In genomic region chr14:50802843-50803562, GRCm38 (mm10) we compare ENCODE assay signal across 11 mouse cellular contexts. TPM values are rescaled to one million over a fixed set of nuclear protein-coding genes. Genes with fewer than 3 reads are reported as not detected.
DNase-seq lines count a peak whose midpoint lies in the region; ATAC-seq and TF ChIP-seq lines count a peak whose summit lies in the region.
"Had no signal": no experiment of that assay in that cellular context is flagged by ENCODE, and none has a peak within 500 bp of the region (broad histone marks: within the 10 kb centered on the region; RNA-seq: fewer than 3 reads in every experiment).

No protein-coding gene starts in this region.

- no peak for ATAC-seq in forebrain, embryonic 14.5 days
- ATAC-seq in forebrain, embryonic 12.5 days (ENCODE audit: low FRiP score), result no peak
- no peak for ATAC-seq in liver, postnatal 0 days
- no peak for ATAC-seq in liver, embryonic 11.5 days (replicated peaks; ENCODE audit: low FRiP score)
- ATAC-seq in embryonic facial prominence, embryonic 14.5 days (ENCODE audit: low read depth), result no peak

- no peak for TF ChIP-seq RAD21 in MEL (IDR thresholded peaks at IDR 0.05; ENCODE audit: low read depth, low read length)

- no peak overlapping the region for H3K4me3 ChIP-seq in forebrain, embryonic 14.5 days (ENCODE audit: low read depth, low read length)
- no peak overlapping the region for H3K4me3 ChIP-seq in forebrain, embryonic 12.5 days (replicated peaks)
- H3K4me3 ChIP-seq in liver, postnatal 0 days (ENCODE audit: low read depth, low read length), result no peak overlapping the region
- H3K4me3 ChIP-seq in liver, embryonic 11.5 days (ENCODE audit: low read depth, low read length), result no peak overlapping the region
- peak overlapping the region; percentile 86 to 97 for H3K4me3 ChIP-seq in MEL (ENCODE audit: control insufficient read depth in 1 of 2, insufficient read depth in 1 of 2, low read depth in 2 of 2, low read length in 2 of 2)
- no peak overlapping the region for H3K4me3 ChIP-seq in embryonic facial prominence, embryonic 14.5 days (ENCODE audit: low read depth, low read length)
- H3K4me3 ChIP-seq: embryonic facial prominence, embryonic 13.5 days; heart, embryonic 10.5 days had no signal

- no peak overlapping the region for H3K4me2 ChIP-seq in forebrain, embryonic 14.5 days (ENCODE audit: low read length)
- H3K4me2 ChIP-seq in forebrain, embryonic 12.5 days, result no peak overlapping the region
- H3K4me2 ChIP-seq in liver, postnatal 0 days (ENCODE audit: low read depth, low read length), result no peak overlapping the region
- no peak overlapping the region for H3K4me2 ChIP-seq in liver, embryonic 11.5 days
- no peak overlapping the region for H3K4me2 ChIP-seq in embryonic facial prominence, embryonic 14.5 days (ENCODE audit: low read depth, low read length)
- H3K4me2 ChIP-seq: embryonic facial prominence, embryonic 13.5 days had no signal

- WGBS in forebrain, embryonic 14.5 days, result 60% methylated on average over 4 of the region's 4 CpGs
- 60% methylated on average over 4 of the region's 4 CpGs for WGBS in forebrain, embryonic 12.5 days
- 60% methylated on average over 4 of the region's 4 CpGs for WGBS in liver, postnatal 0 days (ENCODE audit: insufficient replicate concordance)
- WGBS in liver, embryonic 11.5 days, result 57% methylated on average over 4 of the region's 4 CpGs
- WGBS in embryonic facial prominence, embryonic 14.5 days, result 57% methylated on average over 4 of the region's 4 CpGs

- H3K4me1 ChIP-seq in forebrain, embryonic 14.5 days (ENCODE audit: control insufficient read depth, insufficient read depth, low read length), result no peaks in the 10 kb centered on the region
- H3K4me1 ChIP-seq in forebrain, embryonic 12.5 days, result peaks cover 3% of the 10 kb centered on the region; the same call in 1 of the 2 replicates
- H3K4me1 ChIP-seq in liver, postnatal 0 days (ENCODE audit: insufficient read depth), result peaks cover 3% of the 10 kb centered on the region; the same call in 1 of the 2 replicates
- H3K4me1 ChIP-seq in liver, embryonic 11.5 days (replicated peaks; ENCODE audit: control insufficient read depth, insufficient read depth, low read length), result no peaks in the 10 kb centered on the region; the same call in 1 of the 2 replicates
- H3K4me1 ChIP-seq in MEL (ENCODE audit: control insufficient read depth in 1 of 2, insufficient read depth in 2 of 2, low read length in 2 of 2), result peaks cover 0 to 12% of the 10 kb centered on the region in 2 experiments; a peak in 2 of 4 replicates
- H3K4me1 ChIP-seq in embryonic facial prominence, embryonic 14.5 days (ENCODE audit: control insufficient read depth, insufficient read depth, low read length), result no peaks in the 10 kb centered on the region
- H3K4me1 ChIP-seq: heart, embryonic 10.5 days had no signal

- no peak overlapping the region for H3K9ac ChIP-seq in forebrain, embryonic 14.5 days (ENCODE audit: low read length)
- no peak overlapping the region for H3K9ac ChIP-seq in forebrain, embryonic 12.5 days
- no peak overlapping the region for H3K9ac ChIP-seq in liver, postnatal 0 days (replicated peaks)
- no peak overlapping the region for H3K9ac ChIP-seq in liver, embryonic 11.5 days (ENCODE audit: low read depth, low read length)
- H3K9ac ChIP-seq in MEL (ENCODE audit: control insufficient read depth, low read depth, low read length, poor library complexity, severe bottlenecking), result peak overlapping the region; percentile 97
- H3K9ac ChIP-seq in embryonic facial prominence, embryonic 14.5 days (ENCODE audit: low read depth, low read length), result no peak overlapping the region
- H3K9ac ChIP-seq: embryonic facial prominence, embryonic 13.5 days had no signal

- peak; percentile 67 for TF ChIP-seq CTCF in liver, postnatal 0 days (IDR thresholded peaks at IDR 0.05; ENCODE audit: low read depth)
- TF ChIP-seq CTCF in MEL (IDR thresholded peaks at IDR 0.05 in 2 of 3, conservative IDR thresholded peaks at IDR 0.05 in 1 of 3; ENCODE audit: control insufficient read depth in 1 of 3, insufficient read depth in 1 of 3, low read depth in 2 of 3, low read length in 3 of 3, poor library complexity in 1 of 3, severe bottlenecking in 1 of 3), result peak in 2 of 3 experiments; percentile 38 to 53; a peak in 3 of 6 replicates

- TF ChIP-seq POLR2A in MEL (IDR thresholded peaks at IDR 0.05; ENCODE audit: control insufficient read depth in 1 of 2, insufficient read depth in 1 of 2, low read depth in 1 of 2, low read length in 2 of 2, poor library complexity in 1 of 2), result peak in 1 of 2 experiments; percentile 14; a peak in 1 of 4 replicates

- H3K27ac ChIP-seq in forebrain, embryonic 14.5 days (ENCODE audit: low read depth, low read length), result no peak overlapping the region
- no peak overlapping the region for H3K27ac ChIP-seq in forebrain, embryonic 12.5 days
- no peak overlapping the region for H3K27ac ChIP-seq in liver, postnatal 0 days (ENCODE audit: low read depth)
- no peak overlapping the region for H3K27ac ChIP-seq in liver, embryonic 11.5 days (ENCODE audit: low read depth, low read length)
- peak overlapping the region; percentile 58 for H3K27ac ChIP-seq in MEL (ENCODE audit: control insufficient read depth, low read depth, low read length)
- H3K27ac ChIP-seq in embryonic facial prominence, embryonic 14.5 days (replicated peaks; ENCODE audit: low read depth, low read length), result no peak overlapping the region
- H3K27ac ChIP-seq: embryonic facial prominence, embryonic 13.5 days; heart, embryonic 10.5 days; macrophage had no signal

- no peak for TF ChIP-seq EP300 in liver, postnatal 0 days (IDR thresholded peaks at IDR 0.05; ENCODE audit: low read depth)
- TF ChIP-seq EP300 in MEL (IDR thresholded peaks at IDR 0.05; ENCODE audit: low read depth in 1 of 2, low read length in 2 of 2), result no peak

- H3K9me3 ChIP-seq in forebrain, embryonic 14.5 days (replicated peaks; ENCODE audit: control insufficient read depth, low read length), result no peaks in the 10 kb centered on the region
- no peaks in the 10 kb centered on the region for H3K9me3 ChIP-seq in forebrain, embryonic 12.5 days
- no peaks in the 10 kb centered on the region for H3K9me3 ChIP-seq in liver, postnatal 0 days (ENCODE audit: low read length)
- no peaks in the 10 kb centered on the region for H3K9me3 ChIP-seq in liver, embryonic 11.5 days (ENCODE audit: control insufficient read depth, low read length)
- H3K9me3 ChIP-seq in MEL (replicated peaks; ENCODE audit: insufficient read depth, low read length), result no peaks in the 10 kb centered on the region
- no peaks in the 10 kb centered on the region for H3K9me3 ChIP-seq in embryonic facial prominence, embryonic 14.5 days (ENCODE audit: control insufficient read depth, low read length)
- H3K9me3 ChIP-seq: embryonic facial prominence, embryonic 13.5 days; heart, embryonic 10.5 days had no signal

- H3K79me2 ChIP-seq in MEL (ENCODE audit: control insufficient read depth, insufficient read depth, low read length, poor library complexity), result peaks cover 55% of the 10 kb centered on the region

- peak; percentile 49 for DNase-seq in forebrain, embryonic 14.5 days (ENCODE audit: low spot score)
- DNase-seq in liver, postnatal 0 days, result no peak
- DNase-seq in liver, embryonic 11.5 days (ENCODE audit: low spot score), result no peak
- DNase-seq in MEL (ENCODE audit: low read depth, low spot score), result peak; percentile 79
- peak; percentile 33 for DNase-seq in embryonic facial prominence, embryonic 14.5 days (ENCODE audit: low spot score)
- DNase-seq in yolk sac, embryonic 10.5 days (ENCODE audit: low spot score), result no peak
- DNase-seq in testis, postnatal 10 days (ENCODE audit: low spot score), result no peak

- no peaks in the 10 kb centered on the region for H3K36me3 ChIP-seq in forebrain, embryonic 14.5 days (ENCODE audit: control insufficient read depth, insufficient read depth, low read length)
- no peaks in the 10 kb centered on the region for H3K36me3 ChIP-seq in forebrain, embryonic 12.5 days (replicated peaks)
- no peaks in the 10 kb centered on the region for H3K36me3 ChIP-seq in liver, postnatal 0 days (replicated peaks; ENCODE audit: insufficient read depth, low read length)
- no peaks in the 10 kb centered on the region for H3K36me3 ChIP-seq in liver, embryonic 11.5 days (ENCODE audit: control insufficient read depth, insufficient read depth, low read length)
- H3K36me3 ChIP-seq in MEL (ENCODE audit: control insufficient read depth in 1 of 2, insufficient read depth in 2 of 2, low read length in 2 of 2), result peaks cover 14 to 29% of the 10 kb centered on the region in 2 experiments
- no peaks in the 10 kb centered on the region for H3K36me3 ChIP-seq in embryonic facial prominence, embryonic 14.5 days (ENCODE audit: control insufficient read depth, insufficient read depth, low read length)
- H3K36me3 ChIP-seq: embryonic facial prominence, embryonic 13.5 days; heart, embryonic 10.5 days had no signal

- no peaks in the 10 kb centered on the region for H3K27me3 ChIP-seq in forebrain, embryonic 14.5 days (replicated peaks; ENCODE audit: control insufficient read depth, insufficient read depth, low read length)
- no peaks in the 10 kb centered on the region for H3K27me3 ChIP-seq in forebrain, embryonic 12.5 days
- no peaks in the 10 kb centered on the region for H3K27me3 ChIP-seq in liver, postnatal 0 days (ENCODE audit: insufficient read depth, low read length)
- no peaks in the 10 kb centered on the region for H3K27me3 ChIP-seq in liver, embryonic 11.5 days (replicated peaks; ENCODE audit: control insufficient read depth, insufficient read depth, low read length)
- no peaks in the 10 kb centered on the region for H3K27me3 ChIP-seq in MEL (ENCODE audit: control insufficient read depth in 1 of 2, insufficient read depth in 2 of 2, low read length in 2 of 2)
- H3K27me3 ChIP-seq in embryonic facial prominence, embryonic 14.5 days (replicated peaks; ENCODE audit: control insufficient read depth, insufficient read depth, low read length), result no peaks in the 10 kb centered on the region
- H3K27me3 ChIP-seq: embryonic facial prominence, embryonic 13.5 days had no signal

RNA-seq across cellular contexts. Expression of gene Ccnb1ip1, which starts 4.5 kb away (rescaled TPM):
- 0.11 TPM in 1 of 2 replicates, not detected in the other for polyA plus RNA-seq in forebrain, embryonic 14.5 days (2014; fragmentation: Nextera tagmentation; extraction: Ambion mirVana)
- not detected in 2 replicates for polyA plus RNA-seq in forebrain, embryonic 12.5 days (2016; fragmentation: Nextera tagmentation; extraction: Ambion mirVana)
- not detected in 2 replicates for polyA plus RNA-seq in liver, postnatal 0 days (2015; fragmentation: Nextera tagmentation; extraction: Ambion mirVana)
- polyA plus RNA-seq in liver, embryonic 11.5 days (2014; fragmentation: Nextera tagmentation; extraction: Ambion mirVana), result not detected in 2 replicates
- 23.3 and 28.3 TPM in 2 replicates for total RNA-seq in MEL (2012; rRNA removed)
- 10 to 100 TPM in 1 of 2 experiments, not detected in 1; 27.6 TPM for polyA plus RNA-seq in MEL (2012; ENCODE audit: insufficient read depth in 1 of 2, insufficient read length in 2 of 2, low read depth in 1 of 2, low replicate concordance in 2 of 2, missing spikeins in 1 of 2)
- polyA plus RNA-seq in embryonic facial prominence, embryonic 14.5 days (2014; fragmentation: Nextera tagmentation; extraction: Ambion mirVana), result not detected in 2 replicates
- polyA plus RNA-seq: embryonic facial prominence, embryonic 13.5 days; heart, embryonic 10.5 days; macrophage had no signal

RNA-seq across cellular contexts. Expression of gene Parp2, which starts 4.6 kb away (rescaled TPM):
- polyA plus RNA-seq in forebrain, embryonic 14.5 days (2014; fragmentation: Nextera tagmentation; extraction: Ambion mirVana), result 58.7 and 60.9 TPM in 2 replicates
- polyA plus RNA-seq in forebrain, embryonic 12.5 days (2016; fragmentation: Nextera tagmentation; extraction: Ambion mirVana), result 58.9 and 67.6 TPM in 2 replicates
- polyA plus RNA-seq in liver, postnatal 0 days (2015; fragmentation: Nextera tagmentation; extraction: Ambion mirVana), result 19.1 and 22.5 TPM in 2 replicates
- polyA plus RNA-seq in liver, embryonic 11.5 days (2014; fragmentation: Nextera tagmentation; extraction: Ambion mirVana), result 76.7 and 77.5 TPM in 2 replicates
- total RNA-seq in MEL (2012; rRNA removed), result 65.6 and 81.1 TPM in 2 replicates
- 10 to 100 TPM in 1 of 2 experiments, not detected in 1; 83.2 TPM for polyA plus RNA-seq in MEL (2012; ENCODE audit: insufficient read depth in 1 of 2, insufficient read length in 2 of 2, low read depth in 1 of 2, low replicate concordance in 2 of 2, missing spikeins in 1 of 2)
- polyA plus RNA-seq in embryonic facial prominence, embryonic 14.5 days (2014; fragmentation: Nextera tagmentation; extraction: Ambion mirVana), result 53.3 and 57.2 TPM in 2 replicates

RNA-seq across cellular contexts. Expression of gene Ttc5, which starts 17.7 kb away (rescaled TPM):
- 152 and 161 TPM in 2 replicates for polyA plus RNA-seq in forebrain, embryonic 14.5 days (2014; fragmentation: Nextera tagmentation; extraction: Ambion mirVana)
- 114 and 115 TPM in 2 replicates for polyA plus RNA-seq in forebrain, embryonic 12.5 days (2016; fragmentation: Nextera tagmentation; extraction: Ambion mirVana)
- polyA plus RNA-seq in liver, postnatal 0 days (2015; fragmentation: Nextera tagmentation; extraction: Ambion mirVana), result 15.9 and 17.7 TPM in 2 replicates
- 43.5 and 44.6 TPM in 2 replicates for polyA plus RNA-seq in liver, embryonic 11.5 days (2014; fragmentation: Nextera tagmentation; extraction: Ambion mirVana)
- total RNA-seq in MEL (2012; rRNA removed), result 22.7 and 24.2 TPM in 2 replicates
- polyA plus RNA-seq in MEL (2012; ENCODE audit: insufficient read depth in 1 of 2, insufficient read length in 2 of 2, low read depth in 1 of 2, low replicate concordance in 2 of 2, missing spikeins in 1 of 2), result 10 to 100 TPM in 1 of 2 experiments, not detected in 1; 28.1 TPM
- polyA plus RNA-seq in embryonic facial prominence, embryonic 14.5 days (2014; fragmentation: Nextera tagmentation; extraction: Ambion mirVana), result 57.7 and 68.7 TPM in 2 replicates

RNA-seq across cellular contexts. Expression of gene Olfr749, which starts 58.1 kb away (rescaled TPM):
- polyA plus RNA-seq in forebrain, embryonic 14.5 days (2014; fragmentation: Nextera tagmentation; extraction: Ambion mirVana), result not detected in 2 replicates
- not detected in 2 replicates for polyA plus RNA-seq in forebrain, embryonic 12.5 days (2016; fragmentation: Nextera tagmentation; extraction: Ambion mirVana)
- not detected in 2 replicates for polyA plus RNA-seq in liver, postnatal 0 days (2015; fragmentation: Nextera tagmentation; extraction: Ambion mirVana)
- not detected in 2 replicates for polyA plus RNA-seq in liver, embryonic 11.5 days (2014; fragmentation: Nextera tagmentation; extraction: Ambion mirVana)
- not detected in 2 replicates for total RNA-seq in MEL (2012; rRNA removed)
- polyA plus RNA-seq in MEL (2012; ENCODE audit: insufficient read depth in 1 of 2, insufficient read length in 2 of 2, low read depth in 1 of 2, low replicate concordance in 2 of 2, missing spikeins in 1 of 2), result not detected
- polyA plus RNA-seq in embryonic facial prominence, embryonic 14.5 days (2014; fragmentation: Nextera tagmentation; extraction: Ambion mirVana), result not detected in 2 replicates
- polyA plus RNA-seq: embryonic facial prominence, embryonic 13.5 days; heart, embryonic 10.5 days; macrophage had no signal

Comparison
In these comparisons a context has a peak if more than half of its experiments do, and no peak if none do; other contexts are left out.
1. DNase-seq: peak in forebrain, embryonic 14.5 days (single experiment), MEL (single experiment) and embryonic facial prominence, embryonic 14.5 days (single experiment); none in liver, postnatal 0 days (single experiment), liver, embryonic 11.5 days (single experiment), yolk sac, embryonic 10.5 days (single experiment) and testis, postnatal 10 days (single experiment).
2. H3K4me3 ChIP-seq: peak in MEL (2 of 2); none in forebrain, embryonic 14.5 days (single experiment), forebrain, embryonic 12.5 days (single experiment), liver, postnatal 0 days (single experiment), liver, embryonic 11.5 days (single experiment) and embryonic facial prominence, embryonic 14.5 days (single experiment).